Mouse (Mus musculus) cerebellum, adult 2 months (tissue): ENCODE data around the gene Kmt5a.

Source experiments
- CTCF ChIP-seq: fragments of 200-500 bp; IDR thresholded peaks from 2 replicates; pipeline ENCODE4 v1.5.1; 2011; ENCODE audit warnings: low read depth, mild to moderate bottlenecking, control low read depth, low read length, moderate library complexity, borderline replicate concordance; ENCODE audit not compliant: insufficient read depth
- POLR2A ChIP-seq: fragments of 200-500 bp; IDR thresholded peaks from 2 replicates; pipeline ENCODE4 v1.6.1; 2011; ENCODE audit warnings: low read length, control low read depth, borderline replicate concordance; ENCODE audit not compliant: insufficient read depth

DNA sequence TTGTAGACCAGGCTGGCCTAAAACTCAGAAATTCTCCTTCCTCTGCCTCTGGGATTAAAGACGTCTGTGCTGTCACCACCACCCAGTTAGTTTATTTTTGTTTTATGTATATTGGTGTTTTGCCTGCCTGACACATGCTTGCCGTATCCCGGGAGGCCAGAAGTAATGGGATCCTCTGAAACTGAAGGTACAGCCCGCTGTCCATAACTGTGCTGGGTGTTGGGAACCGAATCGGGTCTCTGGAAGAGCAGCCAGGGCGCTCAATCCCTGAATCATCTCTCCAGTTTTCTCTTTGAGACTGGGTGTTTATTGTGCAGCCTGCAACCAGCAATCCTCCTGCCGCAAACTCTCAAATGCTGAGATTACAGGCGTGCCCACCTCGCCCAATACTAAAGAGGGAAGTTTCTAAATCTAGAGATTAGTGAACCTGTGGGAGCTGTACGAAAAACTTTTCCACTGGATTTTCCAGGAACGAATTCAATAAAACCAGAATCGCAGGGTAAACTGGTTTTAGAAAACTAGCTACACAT lies 42.8 kb downstream of the Kmt5a start:
- no peak for TF ChIP-seq CTCF
- TF ChIP-seq POLR2A: no peak
